Mouse (Mus musculus): ENCODE data around the gene Flrt1.
"Not testable (repeated sequence)": the region's sequence is repeated elsewhere in the genome, so short reads cannot be mapped to it uniquely, and the experiment has no call there.

Gene Flrt1

GRCm38 (mm10) chr19:7103349-7103992, 2.1 kb downstream of the Flrt1 start:
- DNase-seq (ENCODE audit: low spot score): peak; percentile 60

- no peak for DNase-seq (ENCODE audit: low spot score)
Observed at GRCm38 (mm10) chr19:7102039-7102438, 3.5 kb downstream of the Flrt1 start.

- DNase-seq (ENCODE audit: low spot score): no peak
Observed at GRCm38 (mm10) chr19:7099620-7100155, 5.8 kb downstream of the Flrt1 start.

GRCm38 (mm10) chr19:7092756-7093155, 12.8 kb downstream of the Flrt1 start:
- DNase-seq (ENCODE audit: low spot score): no peak

GRCm38 (mm10) chr19:7091448-7092050, 14.0 kb downstream of the Flrt1 start:
- DNase-seq (ENCODE audit: low spot score): no peak

GRCm38 (mm10) chr19:7090369-7091064, 15.0 kb downstream of the Flrt1 start:
- no peak for DNase-seq (ENCODE audit: low spot score)

GRCm38 (mm10) chr19:7089842-7090251, 15.7 kb downstream of the Flrt1 start:
- DNase-seq (ENCODE audit: low spot score): no peak

- no peak for DNase-seq (ENCODE audit: low spot score)
Observed at GRCm38 (mm10) chr19:7089050-7089449, 16.5 kb downstream of the Flrt1 start.

- no peak for DNase-seq (ENCODE audit: low spot score)
Observed at GRCm38 (mm10) chr19:7088558-7088957, 17.0 kb downstream of the Flrt1 start.

GRCm38 (mm10) chr19:7084734-7085133, 20.8 kb downstream of the Flrt1 start:
- no peak for DNase-seq (ENCODE audit: low spot score)

- no peak for DNase-seq (ENCODE audit: low spot score)
Observed at GRCm38 (mm10) chr19:7083035-7083794, 22.3 kb downstream of the Flrt1 start.

- no peak for DNase-seq (ENCODE audit: low spot score)
Observed at GRCm38 (mm10) chr19:7081516-7082266, 23.8 kb downstream of the Flrt1 start.

- DNase-seq (ENCODE audit: low spot score): no peak
Observed at GRCm38 (mm10) chr19:7078271-7078670, 27.3 kb downstream of the Flrt1 start.

GRCm38 (mm10) chr19:7077666-7078065, 27.9 kb downstream of the Flrt1 start:
- DNase-seq (ENCODE audit: low spot score): no peak

GRCm38 (mm10) chr19:7075336-7075735, 30.2 kb downstream of the Flrt1 start:
- DNase-seq (ENCODE audit: low spot score): not testable (repeated sequence)

GRCm38 (mm10) chr19:7073997-7074781, 31.3 kb downstream of the Flrt1 start:
- no peak for DNase-seq (ENCODE audit: low spot score)

GRCm38 (mm10) chr19:7072221-7072620, 33.3 kb downstream of the Flrt1 start:
- no peak for DNase-seq (ENCODE audit: low spot score)

GRCm38 (mm10) chr19:7070775-7071174, 34.8 kb downstream of the Flrt1 start:
- peak; percentile 53 for DNase-seq (ENCODE audit: low spot score)

- peak; percentile 83 for DNase-seq (ENCODE audit: low spot score)
Observed at GRCm38 (mm10) chr19:7069781-7070763, 35.5 kb downstream of the Flrt1 start.
